Mouse (Mus musculus) splenic B cell, adult 2 months (primary cell): ENCODE results near the gene Epdr1.

ENCODE experiments used
- DNase-seq: peaks from one replicate; pipeline ENCODE4 v3.0.0-alpha.2; 2011; ENCODE audit warnings: low read depth, low spot score
- H3K27me3 ChIP-seq: 2 replicates; pipeline ENCODE4 v1.6.1; 2012; ENCODE audit warnings: mild to moderate bottlenecking, low read length, moderate library complexity, mixed read lengths; ENCODE audit not compliant: control insufficient read depth, poor library complexity, insufficient read depth, severe bottlenecking
- H3K36me3 ChIP-seq: 2 replicates; pipeline ENCODE4 v1.6.1; 2012; ENCODE audit warnings: mild to moderate bottlenecking, low read length, moderate library complexity, mixed read lengths; ENCODE audit not compliant: control insufficient read depth, poor library complexity, insufficient read depth, severe bottlenecking

Epdr1 gene

GRCm38 (mm10) chr13:19562510-19562909 lies 57.2 kb downstream of the Epdr1 start:
- no peaks in the 10 kb centered on the region for H3K36me3 ChIP-seq
- no peaks in the 10 kb centered on the region for H3K27me3 ChIP-seq
- DNase-seq: no peak

- no peak for DNase-seq
- H3K36me3 ChIP-seq: no peaks in the 10 kb centered on the region
- no peaks in the 10 kb centered on the region for H3K27me3 ChIP-seq
Observed at GRCm38 (mm10) chr13:19555391-19555790, 64.3 kb downstream of the Epdr1 start.
